Mouse (Mus musculus): ENCODE results near the gene Tnc. TPM values are rescaled to one million over a fixed set of nuclear protein-coding genes. Genes with fewer than 3 reads are reported as not detected.

Tnc gene
- polyA plus RNA-seq, 1 experiment from 2014 or later = 4.5 TPM

DNA sequence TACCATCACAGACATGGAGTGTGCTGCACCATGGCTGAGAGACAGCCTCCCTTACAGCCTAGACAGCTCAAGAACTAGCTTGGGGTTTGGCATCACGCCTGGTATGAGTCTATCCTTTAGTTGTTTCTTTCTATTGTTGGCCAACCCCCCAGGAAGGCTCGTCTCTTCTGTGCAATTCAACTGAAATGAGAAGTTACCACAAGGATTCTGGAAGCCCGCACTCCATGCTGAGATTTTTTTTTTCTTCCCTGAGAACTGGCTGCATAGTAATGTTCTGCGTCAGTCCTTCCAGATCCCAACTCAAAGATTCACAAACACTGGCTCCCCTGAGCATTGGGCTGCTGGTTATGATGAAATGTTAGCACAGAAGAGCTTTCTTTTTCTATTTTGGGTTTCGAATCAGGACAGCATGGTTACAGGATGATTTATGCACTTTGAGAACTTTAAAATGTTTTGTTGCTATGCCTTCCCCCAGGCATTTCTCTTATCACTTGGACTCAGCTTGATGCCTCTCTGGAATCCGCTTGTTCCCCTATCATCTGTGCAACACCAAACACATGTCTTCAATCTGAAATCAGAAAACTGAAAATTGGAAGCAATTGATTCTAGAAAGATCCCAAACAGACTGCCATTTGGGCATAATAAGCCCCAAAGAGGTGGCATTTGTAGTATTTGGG lies 29.7 kb upstream of the Tnc start:
- no peak overlapping the region for H3K4me3 ChIP-seq (ENCODE audit: low read depth, low read length)
- no peaks in the 10 kb centered on the region for H3K27me3 ChIP-seq (ENCODE audit: control insufficient read depth, insufficient read depth, low read length)
- no peak overlapping the region for H3K27ac ChIP-seq (ENCODE audit: low read depth, low read length)
- H3K4me2 ChIP-seq (replicated peaks; ENCODE audit: low read depth, low read length) = no peak overlapping the region
- no peak for DNase-seq (ENCODE audit: low spot score)
- WGBS = 77% methylated on average over 6 of the region's 6 CpGs
- H3K9ac ChIP-seq (ENCODE audit: low read depth, low read length) = no peak overlapping the region
- no peak for ATAC-seq (ENCODE audit: low FRiP score)
- no peaks in the 10 kb centered on the region for H3K36me3 ChIP-seq (ENCODE audit: control insufficient read depth, insufficient read depth, low read length)
- H3K4me1 ChIP-seq (replicated peaks; ENCODE audit: control insufficient read depth, insufficient read depth, low read length) = no peaks in the 10 kb centered on the region
- no peaks in the 10 kb centered on the region for H3K9me3 ChIP-seq (ENCODE audit: control insufficient read depth, low read length)

DNA sequence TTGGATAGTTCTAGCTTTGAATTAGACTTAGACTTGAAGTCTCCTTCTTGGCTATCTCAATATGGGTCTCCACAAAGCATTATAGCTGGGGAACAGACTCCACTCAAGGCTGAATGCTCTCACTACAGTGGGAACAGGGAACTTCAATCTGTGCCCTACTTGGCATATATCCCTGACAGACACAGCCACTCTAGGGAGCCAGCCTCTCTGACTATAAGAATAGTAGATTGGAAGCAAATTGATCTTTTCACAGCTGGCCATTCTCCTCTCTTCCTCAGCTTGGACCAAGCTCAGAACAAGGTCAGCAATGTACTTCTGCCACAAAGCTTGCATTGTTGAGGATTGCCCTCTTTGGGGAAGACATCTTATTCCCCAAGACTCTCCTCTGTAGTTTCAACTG lies 27.9 kb upstream of the Tnc start:
- DNase-seq (ENCODE audit: low spot score) (no peak), ATAC-seq (ENCODE audit: low FRiP score) (no peak)
- H3K27ac ChIP-seq (ENCODE audit: low read depth, low read length) = no peak overlapping the region
- no peak overlapping the region for H3K4me3 ChIP-seq (ENCODE audit: low read depth, low read length)
- no peak overlapping the region for H3K4me2 ChIP-seq (replicated peaks; ENCODE audit: low read depth, low read length)
- H3K27me3 ChIP-seq (ENCODE audit: control insufficient read depth, insufficient read depth, low read length) = no peaks in the 10 kb centered on the region
- no peaks in the 10 kb centered on the region for H3K36me3 ChIP-seq (ENCODE audit: control insufficient read depth, insufficient read depth, low read length)
- H3K9ac ChIP-seq (ENCODE audit: low read depth, low read length) = no peak overlapping the region
- no peaks in the 10 kb centered on the region for H3K9me3 ChIP-seq (ENCODE audit: control insufficient read depth, low read length)
- no peaks in the 10 kb centered on the region for H3K4me1 ChIP-seq (replicated peaks; ENCODE audit: control insufficient read depth, insufficient read depth, low read length)

GRCm38 (mm10) chr4:64067394-64067793 lies 20.6 kb upstream of the Tnc start:
- Histone ChIP-seq H3K9me3 (ENCODE audit: control insufficient read depth, low read length) (no peaks in the 10 kb centered on the region), H3K4me1 (replicated peaks; ENCODE audit: control insufficient read depth, insufficient read depth, low read length) (no peaks in the 10 kb centered on the region), H3K27ac (ENCODE audit: low read depth, low read length) (no peak overlapping the region), H3K4me3 (ENCODE audit: low read depth, low read length) (no peak overlapping the region), H3K4me2 (replicated peaks; ENCODE audit: low read depth, low read length) (no peak overlapping the region), H3K27me3 (ENCODE audit: control insufficient read depth, insufficient read depth, low read length) (no peaks in the 10 kb centered on the region), H3K9ac (ENCODE audit: low read depth, low read length) (no peak overlapping the region), H3K36me3 (ENCODE audit: control insufficient read depth, insufficient read depth, low read length) (no peaks in the 10 kb centered on the region)
- DNase-seq (ENCODE audit: low spot score) (no peak), ATAC-seq (ENCODE audit: low FRiP score) (no peak)
- WGBS = 84% methylated on average over 7 of the region's 7 CpGs

DNA sequence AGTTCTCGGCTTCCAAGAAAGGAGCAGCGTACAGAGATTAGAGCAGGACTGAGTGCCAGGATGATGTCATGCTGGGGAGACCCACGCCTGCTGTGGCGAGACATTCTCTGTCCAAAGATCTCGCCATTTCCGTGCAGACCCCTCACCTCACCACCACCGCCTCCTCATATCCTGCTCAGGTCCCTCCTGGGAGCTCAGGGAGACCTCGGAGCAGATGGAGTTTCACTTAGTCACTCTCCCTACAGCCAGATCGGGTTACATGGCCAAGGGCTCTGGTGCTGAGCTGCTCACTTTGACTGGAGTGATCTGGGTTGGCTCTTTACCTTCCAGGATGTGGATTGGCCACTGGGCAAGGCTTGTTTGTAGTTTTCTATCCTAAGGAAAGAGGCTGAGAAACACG lies 18.5 kb upstream of the Tnc start:
- Histone ChIP-seq H3K36me3 (ENCODE audit: control insufficient read depth, insufficient read depth, low read length) (no peaks in the 10 kb centered on the region), H3K4me3 (ENCODE audit: low read depth, low read length) (no peak overlapping the region), H3K9ac (ENCODE audit: low read depth, low read length) (no peak overlapping the region), H3K27ac (ENCODE audit: low read depth, low read length) (no peak overlapping the region), H3K4me2 (replicated peaks; ENCODE audit: low read depth, low read length) (no peak overlapping the region), H3K27me3 (ENCODE audit: control insufficient read depth, insufficient read depth, low read length) (no peaks in the 10 kb centered on the region), H3K9me3 (ENCODE audit: control insufficient read depth, low read length) (no peaks in the 10 kb centered on the region), H3K4me1 (replicated peaks; ENCODE audit: control insufficient read depth, insufficient read depth, low read length) (no peaks in the 10 kb centered on the region)
- ATAC-seq (ENCODE audit: low FRiP score) (peak; percentile 59), DNase-seq (ENCODE audit: low spot score) (peak; percentile 11)
- WGBS = 49% methylated on average over 10 of the region's 10 CpGs

DNA sequence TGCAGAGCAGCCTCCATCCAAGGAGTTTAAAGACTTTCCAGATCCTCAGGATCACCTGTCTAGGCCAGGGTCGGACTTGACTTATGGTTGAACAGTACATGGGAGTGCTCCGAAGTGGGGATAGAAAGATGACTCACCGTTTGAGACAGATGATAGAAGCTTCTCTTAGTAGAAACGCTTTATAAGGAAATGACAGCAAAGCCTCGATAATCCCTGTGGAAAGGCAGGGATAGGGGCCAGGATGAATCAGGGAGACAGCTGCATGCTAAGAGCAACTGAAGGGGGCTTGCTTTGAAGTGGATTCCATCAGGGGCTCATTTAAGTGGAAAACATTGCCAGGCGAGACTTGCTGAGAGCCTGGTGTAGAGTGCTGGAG lies 12.0 kb upstream of the Tnc start:
- no peak for DNase-seq (ENCODE audit: low spot score)
- no peak for ATAC-seq (ENCODE audit: low FRiP score)

DNA sequence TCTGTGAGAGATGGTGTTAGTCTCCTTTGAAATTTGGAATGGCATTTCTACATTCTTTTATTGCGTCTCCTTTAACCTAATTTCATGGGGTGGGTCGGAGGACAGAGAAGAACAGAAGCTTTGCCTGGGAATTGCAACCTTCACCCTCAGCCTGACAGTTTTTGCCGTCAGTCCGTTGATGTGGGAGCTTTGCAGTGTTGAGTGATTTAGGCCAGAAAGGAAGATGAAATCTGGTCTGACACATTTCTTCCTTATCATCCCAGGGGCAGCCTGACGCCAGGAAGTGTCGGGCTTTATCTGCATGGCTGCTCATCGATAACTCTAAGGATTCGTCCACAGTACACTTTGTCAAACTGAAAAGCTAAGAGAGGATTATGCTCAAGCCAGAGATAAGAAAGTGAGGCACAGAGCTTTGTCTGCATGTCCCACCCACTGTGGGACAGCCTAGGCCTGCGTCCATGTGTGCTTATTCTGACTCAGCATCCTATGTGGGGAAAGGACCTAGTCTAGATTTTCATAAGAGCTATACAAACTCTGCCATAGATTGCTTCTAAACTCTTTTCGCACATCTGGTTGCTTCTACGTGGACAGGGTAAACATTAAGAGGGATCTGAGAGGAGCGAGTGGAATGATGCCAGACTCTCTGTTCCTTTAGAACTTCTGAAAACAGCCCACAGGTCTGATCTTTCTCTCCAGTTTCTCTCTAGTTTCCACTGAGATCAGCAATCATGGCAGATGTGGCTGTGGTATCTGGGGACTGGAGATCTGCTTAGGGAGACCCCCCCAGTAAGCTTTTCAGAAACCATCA lies 11.4 kb upstream of the Tnc start:
- ATAC-seq (ENCODE audit: low FRiP score) = no peak
- no peaks in the 10 kb centered on the region for H3K4me1 ChIP-seq (replicated peaks; ENCODE audit: control insufficient read depth, insufficient read depth, low read length)
- H3K4me2 ChIP-seq (replicated peaks; ENCODE audit: low read depth, low read length) = no peak overlapping the region
- no peaks in the 10 kb centered on the region for H3K27me3 ChIP-seq (ENCODE audit: control insufficient read depth, insufficient read depth, low read length)
- no peak for DNase-seq (ENCODE audit: low spot score)
- no peak overlapping the region for H3K27ac ChIP-seq (ENCODE audit: low read depth, low read length)
- no peaks in the 10 kb centered on the region for H3K36me3 ChIP-seq (ENCODE audit: control insufficient read depth, insufficient read depth, low read length)
- no peak overlapping the region for H3K9ac ChIP-seq (ENCODE audit: low read depth, low read length)
- no peaks in the 10 kb centered on the region for H3K9me3 ChIP-seq (ENCODE audit: control insufficient read depth, low read length)
- 76% methylated on average over 12 of the region's 12 CpGs for WGBS
- H3K4me3 ChIP-seq (ENCODE audit: low read depth, low read length) = no peak overlapping the region

More for the DNA sequence above, 12.0 kb upstream of the Tnc start:
- WGBS = 74% methylated on average over 6 of the region's 6 CpGs
- H3K4me1 ChIP-seq (replicated peaks; ENCODE audit: control insufficient read depth, insufficient read depth, low read length) = no peaks in the 10 kb centered on the region
- no peak overlapping the region for H3K9ac ChIP-seq (ENCODE audit: low read depth, low read length)
- H3K4me3 ChIP-seq (ENCODE audit: low read depth, low read length) = no peak overlapping the region
- H3K36me3 ChIP-seq (ENCODE audit: control insufficient read depth, insufficient read depth, low read length) = no peaks in the 10 kb centered on the region
- no peak overlapping the region for H3K27ac ChIP-seq (ENCODE audit: low read depth, low read length)
- no peaks in the 10 kb centered on the region for H3K27me3 ChIP-seq (ENCODE audit: control insufficient read depth, insufficient read depth, low read length)
- no peaks in the 10 kb centered on the region for H3K9me3 ChIP-seq (ENCODE audit: control insufficient read depth, low read length)
- H3K4me2 ChIP-seq (replicated peaks; ENCODE audit: low read depth, low read length) = no peak overlapping the region

GRCm38 (mm10) chr4:64048177-64048576 lies 1.4 kb upstream of the Tnc start:
- WGBS = 83% methylated on average over 7 of the region's 7 CpGs
- Histone ChIP-seq H3K27ac (ENCODE audit: low read depth, low read length) (no peak overlapping the region), H3K4me3 (ENCODE audit: low read depth, low read length) (no peak overlapping the region), H3K9ac (ENCODE audit: low read depth, low read length) (no peak overlapping the region), H3K4me2 (replicated peaks; ENCODE audit: low read depth, low read length) (no peak overlapping the region), H3K4me1 (replicated peaks; ENCODE audit: control insufficient read depth, insufficient read depth, low read length) (no peaks in the 10 kb centered on the region), H3K36me3 (ENCODE audit: control insufficient read depth, insufficient read depth, low read length) (no peaks in the 10 kb centered on the region), H3K27me3 (ENCODE audit: control insufficient read depth, insufficient read depth, low read length) (peaks cover 7% of the 10 kb centered on the region; the same call in 1 of the 2 replicates), H3K9me3 (ENCODE audit: control insufficient read depth, low read length) (no peaks in the 10 kb centered on the region)
- DNase-seq (ENCODE audit: low spot score) (no peak), ATAC-seq (ENCODE audit: low FRiP score) (no peak)

GRCm38 (mm10) chr4:64043893-64044292 lies 2.9 kb downstream of the Tnc start:
- no peaks in the 10 kb centered on the region for H3K9me3 ChIP-seq (ENCODE audit: control insufficient read depth, low read length)
- H3K27me3 ChIP-seq (ENCODE audit: control insufficient read depth, insufficient read depth, low read length) = peaks cover 7% of the 10 kb centered on the region; the same call in 1 of the 2 replicates
- no peak overlapping the region for H3K9ac ChIP-seq (ENCODE audit: low read depth, low read length)
- no peak overlapping the region for H3K27ac ChIP-seq (ENCODE audit: low read depth, low read length)
- no peak overlapping the region for H3K4me2 ChIP-seq (replicated peaks; ENCODE audit: low read depth, low read length)
- no peaks in the 10 kb centered on the region for H3K36me3 ChIP-seq (ENCODE audit: control insufficient read depth, insufficient read depth, low read length)
- no peaks in the 10 kb centered on the region for H3K4me1 ChIP-seq (replicated peaks; ENCODE audit: control insufficient read depth, insufficient read depth, low read length)
- H3K4me3 ChIP-seq (ENCODE audit: low read depth, low read length) = no peak overlapping the region
- ATAC-seq (ENCODE audit: low FRiP score) (no peak), DNase-seq (ENCODE audit: low spot score) (no peak)
- 83% methylated on average over 4 of the region's 4 CpGs for WGBS

DNA sequence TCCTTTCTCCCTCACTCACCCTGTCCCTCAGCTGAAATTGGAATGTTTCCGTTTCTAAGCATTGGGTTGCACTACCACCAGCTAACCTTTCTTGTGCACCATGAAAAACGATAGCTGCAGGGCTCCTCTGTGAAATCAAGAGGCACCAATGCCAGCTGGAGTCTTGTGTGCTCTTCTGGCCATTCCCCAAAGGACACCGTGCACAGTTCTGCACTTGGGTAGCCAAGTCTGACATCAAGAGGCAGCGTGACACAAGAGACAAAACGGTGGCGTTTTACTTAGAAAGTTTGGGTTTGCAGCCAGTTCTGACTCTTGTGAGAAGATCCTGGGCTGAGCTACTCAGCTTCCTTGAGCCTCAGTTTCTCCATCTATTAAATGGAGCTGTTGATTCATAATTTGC lies 3.4 kb downstream of the Tnc start:
- no peak overlapping the region for H3K27ac ChIP-seq (ENCODE audit: low read depth, low read length)
- no peaks in the 10 kb centered on the region for H3K9me3 ChIP-seq (ENCODE audit: control insufficient read depth, low read length)
- ATAC-seq (ENCODE audit: low FRiP score) = no peak
- H3K4me1 ChIP-seq (replicated peaks; ENCODE audit: control insufficient read depth, insufficient read depth, low read length) = no peaks in the 10 kb centered on the region
- no peak overlapping the region for H3K9ac ChIP-seq (ENCODE audit: low read depth, low read length)
- H3K36me3 ChIP-seq (ENCODE audit: control insufficient read depth, insufficient read depth, low read length) = no peaks in the 10 kb centered on the region
- no peak for DNase-seq (ENCODE audit: low spot score)
- peaks cover 7% of the 10 kb centered on the region; the same call in 1 of the 2 replicates for H3K27me3 ChIP-seq (ENCODE audit: control insufficient read depth, insufficient read depth, low read length)
- no peak overlapping the region for H3K4me3 ChIP-seq (ENCODE audit: low read depth, low read length)
- 82% methylated on average over 6 of the region's 6 CpGs for WGBS
- H3K4me2 ChIP-seq (replicated peaks; ENCODE audit: low read depth, low read length) = no peak overlapping the region

All from hindbrain, embryonic 11.5 days (tissue).